Mouse (Mus musculus) limb, embryonic 11.5 days (tissue): Measurements from ENCODE around the gene Pigt. TPM values are rescaled to one million over a fixed set of nuclear protein-coding genes. Genes with fewer than 3 reads are reported as not detected.

Source experiments
- ATAC-seq: fragments of 200-750 bp; cut with Nextera tagmentation; 2 replicates; pipeline ENCODE4 v1.8.0; 2017; ENCODE audit warnings: low read depth; ENCODE audit not compliant: insufficient number of reproducible peaks, low FRiP score, low TSS enrichment
- DNase-seq: peaks from one replicate; pipeline ENCODE4 v3.0.0-alpha.2; 2015; ENCODE audit warnings: low spot score
- H3K27ac ChIP-seq: fragments of 300-500 bp; sonication (generic); replicated peaks from 2 replicates; pipeline ENCODE4 v1.5.1; 2014; ENCODE audit warnings: low read depth, mild to moderate bottlenecking, low read length
- H3K27me3 ChIP-seq: fragments of 300-500 bp; sonication (generic); 2 replicates; pipeline ENCODE4 v1.6.1; 2014; ENCODE audit warnings: mild to moderate bottlenecking, low read length, mixed read lengths; ENCODE audit not compliant: control insufficient read depth, insufficient read depth
- H3K36me3 ChIP-seq: fragments of 300-500 bp; sonication (generic); 2 replicates; pipeline ENCODE4 v1.6.1; 2014; ENCODE audit warnings: mild to moderate bottlenecking, low read length, moderate library complexity, mixed read lengths; ENCODE audit not compliant: control insufficient read depth, insufficient read depth
- H3K4me1 ChIP-seq: fragments of 300-500 bp; sonication (generic); 2 replicates; pipeline ENCODE4 v1.6.1; 2014; ENCODE audit warnings: low read length, mixed read lengths; ENCODE audit not compliant: control insufficient read depth, insufficient read depth
- H3K4me2 ChIP-seq: fragments of 300-500 bp; sonication (generic); 2 replicates; pipeline ENCODE4 v1.6.1; 2014; ENCODE audit warnings: low read depth, mild to moderate bottlenecking, moderate library complexity; ENCODE audit not compliant: severe bottlenecking
- H3K4me3 ChIP-seq: fragments of 300-500 bp; sonication (generic); 2 replicates; pipeline ENCODE4 v1.5.1; 2014; ENCODE audit warnings: low read depth, low read length
- H3K9ac ChIP-seq: fragments of 300-500 bp; sonication (generic); 2 replicates; pipeline ENCODE4 v1.6.1; 2014; ENCODE audit warnings: mild to moderate bottlenecking, low read length
- H3K9me3 ChIP-seq: fragments of 300-500 bp; sonication (generic); 2 replicates; pipeline ENCODE4 v1.6.1; 2016; ENCODE audit warnings: low read length; ENCODE audit not compliant: control insufficient read depth
- WGBS: fragments of 180-500 bp; shearing (Covaris S2); extraction: QIAGEN DNeasy Blood & Tissue Kit; methylation state at CpG from one replicate; pipeline ENCODE4 v1.1.7; 2014; 5-methylcytosine and 5-hydroxymethylcytosine counted together
- polyA plus RNA-seq: library from polyadenylated mRNA; unstranded; fragments of >200 nt; fragmentation: Nextera tagmentation; extraction: Ambion mirVana; gene quantifications from 2 replicates; pipeline ENCODE4 v1.2.1, GENCODE M21; 2014

Gene Pigt
- polyA plus RNA-seq, result 40.4 and 42.2 TPM in 2 replicates

DNA sequence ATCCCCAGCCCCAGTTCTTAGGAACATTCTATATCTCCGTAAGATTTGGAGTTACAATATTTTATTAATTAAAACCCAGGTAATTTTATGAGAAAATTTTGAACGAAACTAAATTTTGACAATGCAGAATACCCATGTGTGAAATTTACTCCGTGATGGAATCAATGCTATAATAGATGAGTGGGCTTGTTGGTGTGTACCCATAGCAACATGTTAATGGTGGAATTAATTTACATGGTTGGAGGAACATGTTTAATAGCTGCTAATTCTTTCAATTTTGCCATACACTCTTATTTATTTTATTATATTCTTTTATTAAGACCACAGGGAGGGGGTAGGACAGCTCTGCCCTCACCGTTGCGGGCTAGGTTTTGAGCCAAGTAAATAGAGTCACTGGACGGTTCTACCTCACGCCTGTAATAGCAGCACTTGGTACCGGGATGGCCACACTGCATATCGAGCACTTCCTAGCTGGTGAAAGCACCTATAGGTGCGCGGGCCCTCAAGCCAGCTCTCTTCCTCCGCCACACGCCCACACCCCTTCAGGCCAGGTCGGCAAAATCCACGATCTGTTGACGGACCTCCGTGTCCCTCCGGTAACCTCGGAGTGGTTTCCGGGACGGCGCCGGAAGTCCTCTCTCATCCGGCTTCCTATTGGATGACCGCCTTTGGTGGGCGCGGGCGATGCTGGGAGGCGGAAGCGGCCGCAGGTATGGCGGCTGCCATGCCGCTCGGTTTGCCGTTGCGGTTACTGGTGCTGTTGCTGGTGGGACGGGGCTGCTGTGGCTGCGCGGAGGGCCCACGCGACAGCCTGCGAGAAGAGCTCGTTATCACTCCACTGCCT, at the start of gene Pigt:
TSS of gene Pigt (plus strand) at position 674 of the 844 bp plus-strand sequence.
- peak; percentile 86 for ATAC-seq
- H3K27me3 ChIP-seq, result no peaks in the 10 kb centered on the region
- no peak within 1 kb of the TSS; the same call in 1 of the 2 replicates for H3K27ac ChIP-seq

GRCm38 (mm10) chr2:164448140-164448539, 49.2 kb upstream of the Pigt start:
- Histone ChIP-seq H3K4me3 (no peak overlapping the region), H3K4me2 (no peak overlapping the region), H3K27ac (no peak overlapping the region), H3K27me3 (no peaks in the 10 kb centered on the region), H3K36me3 (no peaks in the 10 kb centered on the region), H3K9ac (no peak overlapping the region), H3K4me1 (peaks cover 8% of the 10 kb centered on the region; the same call in 1 of the 2 replicates), H3K9me3 (no peaks in the 10 kb centered on the region)
- no peak for ATAC-seq
- DNase-seq, result no peak
- 92% methylated on average over 1 of the region's 1 CpGs for WGBS

More for the DNA sequence above, at the start of gene Pigt:
- Histone ChIP-seq H3K4me1 (peaks cover 6% of the 10 kb centered on the region), H3K4me3 (peak within 1 kb of the TSS; percentile 89), H3K9ac (peak within 1 kb of the TSS; percentile 76), H3K9me3 (no peaks in the 10 kb centered on the region), H3K4me2 (peak within 1 kb of the TSS; percentile 92), H3K36me3 (peaks cover 7% of the 10 kb centered on the region; the same call in 1 of the 2 replicates)
- peak; percentile 86 for DNase-seq
- 4% methylated on average over 43 of the region's 43 CpGs for WGBS

- H3K9me3 ChIP-seq, result no peaks in the 10 kb centered on the region
- H3K4me3 ChIP-seq, result no peak overlapping the region
- H3K27me3 ChIP-seq, result no peaks in the 10 kb centered on the region
- H3K4me2 ChIP-seq, result no peak overlapping the region
- H3K9ac ChIP-seq, result no peak overlapping the region
- peaks cover 8% of the 10 kb centered on the region; the same call in 1 of the 2 replicates for H3K4me1 ChIP-seq
- ATAC-seq (no peak), DNase-seq (no peak)
- H3K27ac ChIP-seq, result no peak overlapping the region
- no peaks in the 10 kb centered on the region for H3K36me3 ChIP-seq
- WGBS, result 82% methylated on average over 5 of the region's 5 CpGs
Measured at GRCm38 (mm10) chr2:164448921-164449320, 48.4 kb upstream of the Pigt start.

DNA sequence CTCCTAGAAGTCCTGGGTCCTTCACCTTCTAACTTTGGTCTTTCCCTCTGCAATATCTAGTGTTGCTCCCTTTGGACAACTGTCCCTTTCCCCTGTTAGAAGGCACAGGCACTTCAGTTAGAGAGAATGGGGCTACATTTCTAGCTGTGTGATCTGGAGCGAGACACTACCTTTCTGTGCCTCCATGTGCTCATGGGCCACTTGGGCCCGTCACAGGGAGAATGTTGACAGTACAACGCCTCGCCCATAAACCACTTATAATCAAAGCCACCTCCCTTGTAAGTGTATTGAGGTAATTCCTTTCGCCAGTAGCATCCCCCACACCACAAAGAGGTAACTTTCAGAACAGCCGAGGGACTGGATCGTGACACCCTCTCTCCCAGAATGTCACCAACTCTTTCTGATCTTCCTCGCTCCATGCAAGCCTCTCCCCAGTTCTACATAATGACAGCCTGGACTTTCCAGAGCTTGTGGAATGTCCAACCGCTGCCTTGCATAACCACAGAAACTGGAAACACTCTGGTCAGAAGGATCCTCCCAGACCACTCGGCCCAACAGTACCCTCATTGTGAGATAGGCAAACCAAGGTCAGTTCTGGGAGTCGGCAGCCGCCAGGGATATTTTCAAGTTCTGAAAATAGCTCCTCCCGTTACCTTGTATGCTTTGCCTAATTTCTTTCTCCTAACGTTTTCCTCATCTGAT, 47.8 kb upstream of the Pigt start:
- H3K4me3 ChIP-seq, result no peak overlapping the region
- H3K27me3 ChIP-seq, result no peaks in the 10 kb centered on the region
- 84% methylated on average over 14 of the region's 14 CpGs for WGBS
- H3K27ac ChIP-seq, result no peak overlapping the region
- H3K9me3 ChIP-seq, result no peaks in the 10 kb centered on the region
- no peak overlapping the region for H3K9ac ChIP-seq
- ATAC-seq (no peak), DNase-seq (no peak)
- H3K36me3 ChIP-seq, result no peaks in the 10 kb centered on the region
- H3K4me2 ChIP-seq, result no peak overlapping the region
- peaks cover 8% of the 10 kb centered on the region; the same call in 1 of the 2 replicates for H3K4me1 ChIP-seq

- Histone ChIP-seq H3K9me3 (no peaks in the 10 kb centered on the region), H3K4me1 (peaks cover 13% of the 10 kb centered on the region; the same call in 1 of the 2 replicates), H3K27me3 (no peaks in the 10 kb centered on the region), H3K4me3 (no peak overlapping the region), H3K27ac (peak overlapping the region; percentile 25; the same call in 1 of the 2 replicates), H3K36me3 (no peaks in the 10 kb centered on the region), H3K4me2 (no peak overlapping the region; the same call in 1 of the 2 replicates), H3K9ac (no peak overlapping the region; the same call in 1 of the 2 replicates)
- 24% methylated on average over 13 of the region's 13 CpGs for WGBS
- ATAC-seq, result peak; percentile 66
- peak; percentile 81 for DNase-seq
Measured at GRCm38 (mm10) chr2:164452000-164452676, 45.2 kb upstream of the Pigt start.

DNA sequence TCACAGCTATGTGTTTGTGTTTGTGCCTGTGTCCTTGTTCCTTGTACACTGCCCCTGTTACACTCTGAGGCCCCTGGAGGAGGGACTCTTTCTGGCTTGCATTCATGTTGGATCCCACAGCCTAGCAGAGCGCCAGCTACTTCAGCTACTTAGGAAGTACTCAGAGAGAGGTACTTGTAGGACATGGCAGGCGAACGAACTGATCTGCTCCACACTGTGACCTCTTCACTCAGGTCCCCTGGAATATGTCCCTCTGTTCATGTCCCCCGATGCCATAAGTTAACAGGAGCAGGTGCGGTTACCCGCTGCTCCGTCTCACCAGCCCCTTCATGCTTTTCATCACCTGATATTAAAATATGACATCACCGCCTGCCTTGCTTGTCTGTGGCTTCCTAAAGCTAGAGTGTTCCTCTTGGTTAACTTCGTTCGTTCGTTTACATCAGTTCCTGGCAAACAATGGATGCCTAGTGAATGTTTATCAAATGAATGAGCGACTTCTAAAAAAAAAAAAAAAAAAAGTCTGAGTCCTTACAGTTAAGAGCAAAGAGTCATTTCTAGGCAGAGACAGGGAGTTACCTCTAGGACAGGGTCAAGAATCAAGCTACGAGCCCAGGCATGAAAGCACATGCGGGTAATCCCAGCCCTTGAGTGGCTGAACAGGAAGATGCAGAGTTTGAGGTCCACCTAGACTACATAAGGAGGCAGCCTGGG, 44.1 kb upstream of the Pigt start:
- no peaks in the 10 kb centered on the region for H3K36me3 ChIP-seq
- 86% methylated on average over 14 of the region's 14 CpGs for WGBS
- 0 out of 2 replicates have a peak overlapping the region, but pooled peaks have one; percentile 8 for H3K27ac ChIP-seq

GRCm38 (mm10) chr2:164453887-164454500, 43.3 kb upstream of the Pigt start:
- H3K4me2 ChIP-seq, result no peak overlapping the region
- H3K36me3 ChIP-seq, result no peaks in the 10 kb centered on the region
- no peak overlapping the region for H3K27ac ChIP-seq
- no peak overlapping the region for H3K9ac ChIP-seq
- WGBS, result 71% methylated on average over 7 of the region's 7 CpGs
- DNase-seq (no peak), ATAC-seq (no peak)
- no peak overlapping the region for H3K4me3 ChIP-seq
- H3K9me3 ChIP-seq, result no peaks in the 10 kb centered on the region
- H3K27me3 ChIP-seq, result no peaks in the 10 kb centered on the region
- H3K4me1 ChIP-seq, result peaks cover 13% of the 10 kb centered on the region; the same call in 1 of the 2 replicates

More for the DNA sequence above, 44.1 kb upstream of the Pigt start:
- ATAC-seq, result no peak
- H3K4me1 ChIP-seq, result peaks cover 13% of the 10 kb centered on the region; the same call in 1 of the 2 replicates
- H3K9me3 ChIP-seq, result no peaks in the 10 kb centered on the region
- no peak for DNase-seq
- H3K27me3 ChIP-seq, result no peaks in the 10 kb centered on the region
- no peak overlapping the region for H3K4me3 ChIP-seq
- no peak overlapping the region for H3K4me2 ChIP-seq
- H3K9ac ChIP-seq, result no peak overlapping the region
